Mouse (Mus musculus) forebrain, embryonic 11.5 days (tissue): ENCODE data around the gene Slco3a1. TPM values are rescaled to one million over a fixed set of nuclear protein-coding genes. Genes with fewer than 3 reads are reported as not detected.

Experiments used
- ATAC-seq: fragments of 200-750 bp; cut with Nextera tagmentation; replicated peaks from 2 replicates; pipeline ENCODE4 v1.8.0; 2017; ENCODE audit warnings: moderate TSS enrichment; ENCODE audit not compliant: low FRiP score
- DNase-seq: peaks from one replicate; pipeline ENCODE4 v3.0.0-alpha.2; 2017; ENCODE audit warnings: low spot score
- H3K27ac ChIP-seq: fragments of 300-500 bp; sonication (generic); 2 replicates; pipeline ENCODE4 v1.5.1; 2014; ENCODE audit warnings: low read depth, low read length
- H3K27me3 ChIP-seq: fragments of 300-500 bp; sonication (generic); 2 replicates; pipeline ENCODE4 v1.6.1; 2014; ENCODE audit warnings: mild to moderate bottlenecking, low read length, mixed read lengths; ENCODE audit not compliant: control insufficient read depth, insufficient read depth
- H3K36me3 ChIP-seq: fragments of 300-500 bp; sonication (generic); 2 replicates; pipeline ENCODE4 v1.6.1; 2014; ENCODE audit warnings: mild to moderate bottlenecking, low read length, moderate library complexity, mixed read lengths; ENCODE audit not compliant: control insufficient read depth, insufficient read depth
- H3K4me1 ChIP-seq: fragments of 300-500 bp; sonication (generic); replicated peaks from 2 replicates; pipeline ENCODE4 v1.6.1; 2014; ENCODE audit warnings: low read length, mixed read lengths; ENCODE audit not compliant: control insufficient read depth, insufficient read depth
- H3K4me2 ChIP-seq: fragments of 300-500 bp; sonication (generic); 2 replicates; pipeline ENCODE4 v1.6.1; 2014; ENCODE audit warnings: low read depth, mild to moderate bottlenecking, low read length, moderate library complexity, mixed read lengths; ENCODE audit not compliant: severe bottlenecking
- H3K4me3 ChIP-seq: fragments of 300-500 bp; sonication (generic); 2 replicates; pipeline ENCODE4 v1.5.1; 2014; ENCODE audit warnings: low read depth, low read length
- H3K9ac ChIP-seq: fragments of 300-500 bp; sonication (generic); 2 replicates; pipeline ENCODE4 v1.6.1; 2014; ENCODE audit warnings: low read length
- H3K9me3 ChIP-seq: fragments of 300-500 bp; sonication (generic); 2 replicates; pipeline ENCODE4 v1.6.1; 2016; ENCODE audit warnings: low read length, mixed read lengths; ENCODE audit not compliant: control insufficient read depth
- WGBS: fragments of 180-500 bp; shearing (Covaris S2); extraction: QIAGEN DNeasy Blood & Tissue Kit; methylation state at CpG from one replicate; pipeline ENCODE4 v1.1.7; 2014; 5-methylcytosine and 5-hydroxymethylcytosine counted together
- polyA plus RNA-seq: library from polyadenylated mRNA; unstranded; fragments of >200 nt; fragmentation: Nextera tagmentation; extraction: Ambion mirVana; gene quantifications from 2 replicates; pipeline ENCODE4 v1.2.1, GENCODE M21; 2014

Gene Slco3a1
- polyA plus RNA-seq, 1 experiment from 2014 or later, result 6.1 TPM

DNA sequence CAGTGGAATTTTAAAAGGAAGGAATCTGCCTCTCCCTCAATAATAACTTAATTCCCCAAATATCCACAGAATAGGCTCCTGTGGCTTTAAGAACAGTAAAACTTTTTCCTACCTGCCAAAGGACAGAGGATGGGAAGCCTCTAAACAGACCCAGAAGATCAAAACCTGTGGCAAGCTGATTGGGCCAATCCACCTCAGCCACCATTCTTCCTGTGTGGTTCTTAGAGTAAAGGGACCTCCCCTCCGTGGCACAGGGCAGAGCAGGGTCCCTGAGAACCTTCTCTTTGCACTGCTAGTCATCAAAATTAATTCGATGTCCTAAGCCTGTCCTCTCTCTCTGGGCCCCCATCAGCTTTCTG lies 2.6 kb downstream of the Slco3a1 start:
- no peak for ATAC-seq
- no peak overlapping the region for H3K4me3 ChIP-seq
- peaks cover 3% of the 10 kb centered on the region; the same call in 1 of the 2 replicates for H3K4me1 ChIP-seq
- WGBS, result 36% methylated on average over 2 of the region's 2 CpGs
- no peak overlapping the region for H3K9ac ChIP-seq
- H3K27ac ChIP-seq, result no peak overlapping the region
- no peaks in the 10 kb centered on the region for H3K36me3 ChIP-seq
- H3K9me3 ChIP-seq, result no peaks in the 10 kb centered on the region
- no peak overlapping the region for H3K4me2 ChIP-seq
- DNase-seq, result no peak
- H3K27me3 ChIP-seq, result peaks cover 17% of the 10 kb centered on the region; the same call in 1 of the 2 replicates

- Histone ChIP-seq H3K9ac (no peak overlapping the region), H3K4me2 (no peak overlapping the region), H3K36me3 (no peaks in the 10 kb centered on the region), H3K4me1 (peaks cover 3% of the 10 kb centered on the region; the same call in 1 of the 2 replicates), H3K27me3 (peaks cover 17% of the 10 kb centered on the region; the same call in 1 of the 2 replicates), H3K9me3 (no peaks in the 10 kb centered on the region), H3K4me3 (no peak overlapping the region), H3K27ac (no peak overlapping the region)
- WGBS, result 80% methylated on average over 9 of the region's 9 CpGs
- DNase-seq (no peak), ATAC-seq (no peak)
Measured at GRCm38 (mm10) chr7:74551338-74551999, 3.1 kb downstream of the Slco3a1 start.

DNA sequence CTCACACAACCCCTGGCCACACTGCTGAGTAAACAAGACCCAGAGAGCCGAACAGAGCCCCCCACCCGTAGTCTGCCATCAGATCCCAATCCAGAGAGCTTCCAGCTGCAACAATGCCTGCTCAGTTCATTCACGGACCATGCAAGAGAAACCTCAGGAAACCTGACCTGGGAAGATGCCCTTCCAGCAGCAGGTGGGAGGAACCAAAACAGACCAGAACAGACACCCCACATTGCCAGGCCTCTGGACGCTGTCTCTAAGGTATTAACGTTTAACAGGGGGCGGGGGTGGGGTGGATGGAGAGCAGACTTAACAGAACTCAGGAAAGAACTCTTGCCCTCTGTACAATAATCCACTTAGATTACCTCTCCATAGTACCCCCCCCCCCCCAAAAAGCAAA lies 4.9 kb downstream of the Slco3a1 start:
- Histone ChIP-seq H3K9ac (no peak overlapping the region), H3K36me3 (no peaks in the 10 kb centered on the region), H3K9me3 (no peaks in the 10 kb centered on the region), H3K4me2 (no peak overlapping the region), H3K27me3 (peaks cover 17% of the 10 kb centered on the region; the same call in 1 of the 2 replicates), H3K27ac (no peak overlapping the region), H3K4me3 (no peak overlapping the region), H3K4me1 (0 out of 2 replicates have a peak, but pooled peaks cover 2% of the 10 kb centered on the region)
- DNase-seq (no peak), ATAC-seq (no peak)
- 27% methylated on average over 6 of the region's 6 CpGs for WGBS

DNA sequence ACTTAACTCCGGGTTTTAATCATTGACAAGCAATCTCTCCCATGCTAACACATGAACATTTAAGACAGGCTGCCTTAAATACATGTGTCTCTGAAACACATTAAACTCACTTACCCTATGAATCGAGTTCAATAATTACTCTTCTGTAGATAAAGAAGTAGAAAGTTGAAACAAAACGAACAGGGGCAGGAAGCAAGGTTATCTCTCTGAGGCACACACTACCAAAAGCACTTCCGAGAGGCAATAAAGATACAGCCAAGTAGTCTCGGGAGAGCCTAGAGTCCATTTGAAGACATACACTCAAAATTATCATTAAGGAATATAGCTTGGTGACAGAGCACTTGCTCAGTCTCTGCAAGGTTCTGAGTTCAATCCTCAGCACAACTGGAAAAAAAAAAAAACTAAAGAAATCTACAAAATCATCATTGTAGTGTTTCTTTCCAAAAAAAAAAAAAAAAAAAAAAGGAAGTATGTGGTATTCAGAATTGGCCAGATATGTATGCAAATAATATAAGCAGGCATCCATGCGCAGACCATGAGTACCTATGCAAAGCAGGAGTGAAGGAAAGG lies 5.5 kb downstream of the Slco3a1 start:
- H3K9me3 ChIP-seq, result no peaks in the 10 kb centered on the region
- H3K4me1 ChIP-seq, result 0 out of 2 replicates have a peak, but pooled peaks cover 2% of the 10 kb centered on the region
- WGBS, result 85% methylated on average over 6 of the region's 6 CpGs
- H3K4me3 ChIP-seq, result no peak overlapping the region
- peaks cover 17% of the 10 kb centered on the region; the same call in 1 of the 2 replicates for H3K27me3 ChIP-seq
- H3K36me3 ChIP-seq, result no peaks in the 10 kb centered on the region
- no peak overlapping the region for H3K9ac ChIP-seq
- no peak for DNase-seq
- no peak overlapping the region for H3K4me2 ChIP-seq
- H3K27ac ChIP-seq, result no peak overlapping the region
- ATAC-seq, result no peak

- Histone ChIP-seq H3K4me1 (no peaks in the 10 kb centered on the region), H3K4me3 (no peak overlapping the region), H3K27me3 (no peaks in the 10 kb centered on the region), H3K4me2 (no peak overlapping the region), H3K27ac (no peak overlapping the region), H3K36me3 (no peaks in the 10 kb centered on the region), H3K9me3 (no peaks in the 10 kb centered on the region), H3K9ac (no peak overlapping the region)
- DNase-seq (no peak), ATAC-seq (no peak)
- 89% methylated on average over 6 of the region's 6 CpGs for WGBS
Measured at GRCm38 (mm10) chr7:74546691-74547090, 7.9 kb downstream of the Slco3a1 start.

GRCm38 (mm10) chr7:74545498-74545990 lies 9.0 kb downstream of the Slco3a1 start:
- 77% methylated on average over 6 of the region's 6 CpGs for WGBS
- Histone ChIP-seq H3K9ac (no peak overlapping the region), H3K36me3 (no peaks in the 10 kb centered on the region), H3K9me3 (no peaks in the 10 kb centered on the region), H3K4me2 (no peak overlapping the region), H3K27ac (no peak overlapping the region), H3K4me3 (no peak overlapping the region), H3K27me3 (no peaks in the 10 kb centered on the region), H3K4me1 (no peaks in the 10 kb centered on the region)
- DNase-seq (no peak), ATAC-seq (no peak)

DNA sequence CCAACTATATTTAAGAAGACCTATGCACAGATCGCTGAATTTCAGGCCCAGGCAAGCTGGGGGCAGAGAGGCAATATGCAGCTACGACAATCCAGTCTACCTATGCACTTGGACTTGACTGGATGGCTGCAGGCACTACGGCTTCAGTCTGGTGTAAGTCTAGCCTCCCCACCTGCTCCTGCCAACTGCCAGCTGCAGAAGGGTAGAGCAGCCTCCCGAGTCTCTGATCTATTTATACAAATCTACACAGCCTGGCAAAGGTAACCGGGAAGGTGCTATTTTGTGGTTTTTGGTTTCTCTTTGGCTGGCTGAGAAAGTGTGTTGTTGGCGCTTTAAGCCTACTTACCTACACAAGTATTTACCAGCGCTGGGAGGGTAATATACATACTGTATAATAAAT lies 10.3 kb downstream of the Slco3a1 start:
- H3K4me3 ChIP-seq, result no peak overlapping the region
- H3K36me3 ChIP-seq, result no peaks in the 10 kb centered on the region
- H3K4me2 ChIP-seq, result no peak overlapping the region
- no peaks in the 10 kb centered on the region for H3K9me3 ChIP-seq
- no peak overlapping the region for H3K9ac ChIP-seq
- no peaks in the 10 kb centered on the region for H3K27me3 ChIP-seq
- DNase-seq (no peak), ATAC-seq (no peak)
- WGBS, result 92% methylated on average over 7 of the region's 7 CpGs
- no peak overlapping the region for H3K27ac ChIP-seq
- no peaks in the 10 kb centered on the region for H3K4me1 ChIP-seq

DNA sequence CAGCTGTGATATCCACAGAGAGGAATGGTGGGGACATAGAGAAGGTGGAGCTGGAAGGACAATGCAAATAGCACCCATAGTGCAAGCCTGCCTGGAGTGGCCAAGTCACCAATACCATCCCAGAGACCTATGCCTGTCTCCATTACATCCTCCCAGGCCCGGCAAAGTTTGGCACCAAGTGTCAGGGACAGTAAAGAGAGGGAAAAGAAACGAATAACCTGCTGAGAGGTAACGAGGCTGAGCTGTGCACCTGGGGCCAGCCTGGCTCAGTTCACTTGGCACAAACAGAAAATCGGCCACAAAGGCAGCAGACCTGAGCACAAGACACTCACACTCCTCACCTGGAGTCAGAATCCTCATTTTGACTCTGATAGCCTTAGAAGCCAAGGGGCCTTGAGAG lies 12.6 kb downstream of the Slco3a1 start:
- Histone ChIP-seq H3K36me3 (no peaks in the 10 kb centered on the region), H3K9me3 (no peaks in the 10 kb centered on the region), H3K4me1 (no peaks in the 10 kb centered on the region), H3K9ac (no peak overlapping the region), H3K27me3 (no peaks in the 10 kb centered on the region), H3K27ac (no peak overlapping the region), H3K4me2 (no peak overlapping the region), H3K4me3 (no peak overlapping the region)
- no peak for ATAC-seq
- 63% methylated on average over 4 of the region's 4 CpGs for WGBS
- no peak for DNase-seq
